Mouse (Mus musculus) midbrain, embryonic 16.5 days (tissue): ENCODE results near the gene Plekha8. TPM values are rescaled to one million over a fixed set of nuclear protein-coding genes. Genes with fewer than 3 reads are reported as not detected.

Experiments used
- ATAC-seq: fragments of 200-750 bp; cut with Nextera tagmentation; 2 replicates; pipeline ENCODE4 v1.8.0; 2017; ENCODE audit warnings: moderate TSS enrichment
- H3K27ac ChIP-seq: fragments of 300-500 bp; sonication (generic); 2 replicates; pipeline ENCODE4 v1.5.1; 2014; ENCODE audit warnings: mild to moderate bottlenecking, low read length, mixed read lengths
- H3K27me3 ChIP-seq: fragments of 300-500 bp; sonication (generic); 2 replicates; pipeline ENCODE4 v1.6.1; 2014; ENCODE audit warnings: low read depth, low read length, mixed read lengths; ENCODE audit not compliant: control insufficient read depth, insufficient read depth
- H3K36me3 ChIP-seq: fragments of 300-500 bp; sonication (generic); 2 replicates; pipeline ENCODE4 v1.6.1; 2014; ENCODE audit warnings: mild to moderate bottlenecking, low read length, moderate library complexity, mixed read lengths; ENCODE audit not compliant: control insufficient read depth, insufficient read depth
- H3K4me1 ChIP-seq: fragments of 300-500 bp; sonication (generic); 2 replicates; pipeline ENCODE4 v1.6.1; 2014; ENCODE audit warnings: mild to moderate bottlenecking, low read length, mixed read lengths; ENCODE audit not compliant: control insufficient read depth, insufficient read depth
- H3K4me2 ChIP-seq: fragments of 300-500 bp; sonication (generic); 2 replicates; pipeline ENCODE4 v1.6.1; 2014; ENCODE audit warnings: mild to moderate bottlenecking, low read length, mixed read lengths
- H3K4me3 ChIP-seq: fragments of 300-500 bp; sonication (generic); 2 replicates; pipeline ENCODE4 v1.5.1; 2014; ENCODE audit warnings: low read depth, mild to moderate bottlenecking, low read length, moderate library complexity, mixed read lengths
- H3K9ac ChIP-seq: fragments of 300-500 bp; sonication (generic); 2 replicates; pipeline ENCODE4 v1.6.1; 2014; ENCODE audit warnings: low read depth, low read length, mixed read lengths
- H3K9me3 ChIP-seq: fragments of 300-500 bp; sonication (generic); replicated peaks from 2 replicates; pipeline ENCODE4 v1.6.1; 2014; ENCODE audit warnings: mild to moderate bottlenecking, low read length, mixed read lengths; ENCODE audit not compliant: control insufficient read depth, poor library complexity, severe bottlenecking
- WGBS: fragments of 180-500 bp; shearing (Covaris S2); extraction: QIAGEN DNeasy Blood & Tissue Kit; methylation state at CpG from one replicate; pipeline ENCODE4 v1.1.7; 2014; 5-methylcytosine and 5-hydroxymethylcytosine counted together
- polyA plus RNA-seq: library from polyadenylated mRNA; unstranded; fragments of >200 nt; fragmentation: Nextera tagmentation; extraction: Ambion mirVana; gene quantifications from 2 replicates; pipeline ENCODE4 v1.2.1, GENCODE M21; 2015

Gene Plekha8
- 8.3 and 9.5 TPM in 2 replicates for polyA plus RNA-seq

DNA sequence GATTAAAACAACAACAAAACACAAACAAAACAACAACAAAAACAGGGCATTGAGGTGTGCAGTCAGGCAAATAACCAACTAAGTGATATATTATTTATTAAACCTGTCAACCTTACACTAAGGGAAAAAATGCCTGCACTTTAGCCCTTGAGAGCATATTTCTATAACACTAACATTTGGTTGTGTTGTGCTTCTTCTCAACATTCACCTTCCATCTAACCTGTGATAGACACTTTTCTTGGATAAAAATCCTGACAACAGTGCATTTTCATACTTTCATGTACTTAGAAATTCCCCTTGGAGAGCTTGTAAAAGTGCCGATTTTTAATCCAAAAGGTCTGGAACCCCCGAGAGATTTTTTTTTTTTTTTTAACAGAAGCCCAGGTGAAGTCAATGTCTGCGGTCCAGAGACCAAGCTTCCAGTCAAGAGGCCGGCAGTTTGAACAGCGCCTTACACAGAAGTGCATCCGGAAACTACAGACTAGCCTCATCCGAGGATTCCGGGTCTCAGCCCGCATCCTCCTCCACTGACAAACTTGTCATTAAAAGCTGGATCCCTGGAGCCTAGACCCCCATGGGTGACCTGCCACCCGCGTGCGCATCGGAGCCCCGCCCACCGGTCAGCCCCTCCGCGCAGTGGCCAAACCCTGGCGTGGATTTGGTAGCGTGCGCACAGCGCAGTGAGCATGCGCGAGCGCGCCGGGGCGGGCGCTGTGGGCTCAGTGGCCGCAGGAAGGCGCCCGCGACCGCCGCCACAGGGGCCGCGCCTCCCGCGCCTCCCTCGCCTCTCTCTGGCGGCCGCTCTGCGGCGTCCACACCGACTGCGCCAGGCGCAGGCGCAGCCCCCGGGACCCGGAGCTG, at the start of gene Plekha8:
Plekha8 (plus strand) TSS at position 643 of the 861 bp plus-strand sequence.
- H3K36me3 ChIP-seq, result no peaks in the 10 kb centered on the region
- peaks cover 26% of the 10 kb centered on the region for H3K4me1 ChIP-seq
- H3K4me3 ChIP-seq, result peak within 1 kb of the TSS; percentile 87
- peak within 1 kb of the TSS; percentile 64 for H3K4me2 ChIP-seq
- H3K27me3 ChIP-seq, result no peaks in the 10 kb centered on the region
- H3K9ac ChIP-seq, result peak within 1 kb of the TSS; percentile 87
- no peaks in the 10 kb centered on the region for H3K9me3 ChIP-seq
- whole genome bisulfite sequencing, result under 1% methylated on average over 38 of the region's 49 CpGs
- peak; percentile 91 for ATAC-seq
- H3K27ac ChIP-seq, result peak within 1 kb of the TSS; percentile 73

GRCm38 (mm10) chr6:54548314-54549019, 46.4 kb upstream of the Plekha8 start:
- no peak overlapping the region for H3K4me3 ChIP-seq
- H3K4me2 ChIP-seq, result no peak overlapping the region
- no peak overlapping the region for H3K27ac ChIP-seq
- no peak overlapping the region for H3K9ac ChIP-seq
- H3K36me3 ChIP-seq, result peaks cover 9% of the 10 kb centered on the region; the same call in 1 of the 2 replicates
- H3K9me3 ChIP-seq, result no peaks in the 10 kb centered on the region
- H3K27me3 ChIP-seq, result no peaks in the 10 kb centered on the region
- peaks cover 23% of the 10 kb centered on the region for H3K4me1 ChIP-seq
- peak; percentile 52; the same call in 1 of the 2 replicates for ATAC-seq
- WGBS, result 58% methylated on average over 13 of the region's 13 CpGs

DNA sequence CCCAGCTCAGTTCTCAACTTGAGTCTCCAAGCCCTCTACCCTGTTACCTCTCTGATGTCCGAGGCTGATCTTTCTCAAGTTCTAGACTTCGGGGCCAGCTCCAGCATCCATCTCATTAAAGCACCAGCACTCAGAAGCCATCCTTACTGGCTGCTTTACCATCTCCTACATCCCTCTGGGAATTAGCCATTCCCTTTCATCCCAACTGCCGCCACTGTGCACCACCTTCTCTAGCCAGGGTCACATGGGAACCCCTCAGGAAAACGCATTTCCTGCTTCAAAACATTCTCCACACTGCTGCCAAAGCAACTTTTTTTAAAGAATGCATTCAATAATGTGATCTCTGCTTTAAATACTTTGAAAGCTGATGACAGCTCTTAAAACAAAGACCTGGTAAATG, 45.6 kb upstream of the Plekha8 start:
- 66% methylated on average over 4 of the region's 4 CpGs for WGBS
- ATAC-seq, result no peak
- no peaks in the 10 kb centered on the region for H3K9me3 ChIP-seq
- H3K4me2 ChIP-seq, result no peak overlapping the region
- H3K27me3 ChIP-seq, result no peaks in the 10 kb centered on the region
- H3K27ac ChIP-seq, result peak overlapping the region; percentile 29
- peaks cover 31% of the 10 kb centered on the region for H3K4me1 ChIP-seq
- no peak overlapping the region for H3K4me3 ChIP-seq
- H3K36me3 ChIP-seq, result peaks cover 4% of the 10 kb centered on the region; the same call in 1 of the 2 replicates
- no peak overlapping the region for H3K9ac ChIP-seq

- WGBS, result 64% methylated on average over 7 of the region's 7 CpGs
- peaks cover 43% of the 10 kb centered on the region for H3K4me1 ChIP-seq
- no peaks in the 10 kb centered on the region for H3K9me3 ChIP-seq
- H3K27me3 ChIP-seq, result no peaks in the 10 kb centered on the region
- no peak for ATAC-seq
- no peak overlapping the region for H3K4me3 ChIP-seq
- no peak overlapping the region for H3K4me2 ChIP-seq
- H3K9ac ChIP-seq, result no peak overlapping the region
- H3K36me3 ChIP-seq, result peaks cover 4% of the 10 kb centered on the region; the same call in 1 of the 2 replicates
- no peak overlapping the region for H3K27ac ChIP-seq
Observed at GRCm38 (mm10) chr6:54550801-54551323, 44.0 kb upstream of the Plekha8 start.

GRCm38 (mm10) chr6:54552721-54553413, 42.0 kb upstream of the Plekha8 start:
- Histone ChIP-seq H3K27ac (peak overlapping the region; percentile 52; the same call in 1 of the 2 replicates), H3K27me3 (no peaks in the 10 kb centered on the region), H3K4me2 (no peak overlapping the region), H3K9me3 (no peaks in the 10 kb centered on the region), H3K4me3 (no peak overlapping the region), H3K9ac (no peak overlapping the region), H3K36me3 (no peaks in the 10 kb centered on the region), H3K4me1 (peaks cover 43% of the 10 kb centered on the region)
- WGBS, result 19% methylated on average over 9 of the region's 9 CpGs
- ATAC-seq, result peak; percentile 47

DNA sequence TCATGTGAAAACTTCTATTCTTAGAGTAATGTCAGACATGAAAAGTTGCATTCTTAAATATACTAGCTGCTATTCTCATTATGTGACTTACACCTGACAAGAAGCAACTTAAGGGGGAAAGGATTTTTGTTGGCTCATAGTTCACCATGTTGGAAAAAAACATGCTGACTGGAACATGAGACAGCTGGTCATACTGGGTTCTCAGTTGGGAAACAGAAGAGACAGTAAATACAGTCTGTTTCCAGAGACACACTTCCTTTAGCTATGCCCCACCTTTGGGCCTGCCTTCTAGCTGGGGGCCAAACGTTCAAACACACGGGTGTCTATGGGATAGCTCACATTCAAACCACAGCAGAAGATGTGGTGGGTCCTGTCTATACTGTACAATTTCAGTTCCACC, 41.3 kb upstream of the Plekha8 start:
- Histone ChIP-seq H3K27me3 (no peaks in the 10 kb centered on the region), H3K4me3 (no peak overlapping the region), H3K9ac (no peak overlapping the region), H3K4me1 (peaks cover 41% of the 10 kb centered on the region), H3K9me3 (no peaks in the 10 kb centered on the region), H3K36me3 (no peaks in the 10 kb centered on the region), H3K27ac (peak overlapping the region; percentile 66), H3K4me2 (no peak overlapping the region)
- no peak for ATAC-seq
- 47% methylated on average over 2 of the region's 2 CpGs for WGBS

GRCm38 (mm10) chr6:54554341-54555110, 40.4 kb upstream of the Plekha8 start:
- Histone ChIP-seq H3K27me3 (no peaks in the 10 kb centered on the region), H3K9ac (no peak overlapping the region), H3K4me3 (no peak overlapping the region), H3K27ac (peak overlapping the region; percentile 66), H3K4me2 (0 out of 2 replicates have a peak overlapping the region, but pooled peaks have one; percentile 1), H3K9me3 (no peaks in the 10 kb centered on the region), H3K36me3 (no peaks in the 10 kb centered on the region), H3K4me1 (peaks cover 33% of the 10 kb centered on the region)
- ATAC-seq, result peak; percentile 84
- WGBS, result 8% methylated on average over 8 of the region's 8 CpGs

- no peaks in the 10 kb centered on the region for H3K27me3 ChIP-seq
- no peak for ATAC-seq
- no peak overlapping the region for H3K4me2 ChIP-seq
- H3K9ac ChIP-seq, result no peak overlapping the region
- no peaks in the 10 kb centered on the region for H3K9me3 ChIP-seq
- 25% methylated on average over 1 of the region's 1 CpGs for WGBS
- no peak overlapping the region for H3K27ac ChIP-seq
- H3K36me3 ChIP-seq, result no peaks in the 10 kb centered on the region
- peaks cover 32% of the 10 kb centered on the region for H3K4me1 ChIP-seq
- no peak overlapping the region for H3K4me3 ChIP-seq
Observed at GRCm38 (mm10) chr6:54555816-54556215, 39.1 kb upstream of the Plekha8 start.
